Mouse (Mus musculus): ENCODE measurements around the gene Btbd16. TPM values are rescaled to one million over a fixed set of nuclear protein-coding genes. Genes with fewer than 3 reads are reported as not detected.

Btbd16 gene
- polyA plus RNA-seq, 1 experiment from 2014 or later: not detected

- H3K9ac ChIP-seq (ENCODE audit: low read depth, low read length): no peak overlapping the region
- peak; percentile 99 for ATAC-seq (replicated peaks; ENCODE audit: insufficient number of reproducible peaks, low FRiP score, low TSS enrichment)
- H3K9me3 ChIP-seq (replicated peaks; ENCODE audit: control insufficient read depth, low read length): no peaks in the 10 kb centered on the region
- H3K4me1 ChIP-seq (ENCODE audit: control insufficient read depth, insufficient read depth, low read length): peaks cover 20% of the 10 kb centered on the region
- no peak overlapping the region for H3K4me3 ChIP-seq (ENCODE audit: low read depth, low read length)
- no peak overlapping the region for H3K27ac ChIP-seq (ENCODE audit: low read depth, low read length)
- H3K4me2 ChIP-seq: no peak overlapping the region
- no peaks in the 10 kb centered on the region for H3K36me3 ChIP-seq (ENCODE audit: control insufficient read depth, insufficient read depth, low read length)
- peaks cover 2% of the 10 kb centered on the region; the same call in 1 of the 2 replicates for H3K27me3 ChIP-seq (ENCODE audit: control insufficient read depth, insufficient read depth, low read length)
- WGBS (ENCODE audit: insufficient replicate concordance): 28% methylated on average over 21 of the region's 21 CpGs
These were observed 60.4 kb downstream of the Btbd16 start for GRCm38 (mm10) chr7:130834299-130834698.

DNA sequence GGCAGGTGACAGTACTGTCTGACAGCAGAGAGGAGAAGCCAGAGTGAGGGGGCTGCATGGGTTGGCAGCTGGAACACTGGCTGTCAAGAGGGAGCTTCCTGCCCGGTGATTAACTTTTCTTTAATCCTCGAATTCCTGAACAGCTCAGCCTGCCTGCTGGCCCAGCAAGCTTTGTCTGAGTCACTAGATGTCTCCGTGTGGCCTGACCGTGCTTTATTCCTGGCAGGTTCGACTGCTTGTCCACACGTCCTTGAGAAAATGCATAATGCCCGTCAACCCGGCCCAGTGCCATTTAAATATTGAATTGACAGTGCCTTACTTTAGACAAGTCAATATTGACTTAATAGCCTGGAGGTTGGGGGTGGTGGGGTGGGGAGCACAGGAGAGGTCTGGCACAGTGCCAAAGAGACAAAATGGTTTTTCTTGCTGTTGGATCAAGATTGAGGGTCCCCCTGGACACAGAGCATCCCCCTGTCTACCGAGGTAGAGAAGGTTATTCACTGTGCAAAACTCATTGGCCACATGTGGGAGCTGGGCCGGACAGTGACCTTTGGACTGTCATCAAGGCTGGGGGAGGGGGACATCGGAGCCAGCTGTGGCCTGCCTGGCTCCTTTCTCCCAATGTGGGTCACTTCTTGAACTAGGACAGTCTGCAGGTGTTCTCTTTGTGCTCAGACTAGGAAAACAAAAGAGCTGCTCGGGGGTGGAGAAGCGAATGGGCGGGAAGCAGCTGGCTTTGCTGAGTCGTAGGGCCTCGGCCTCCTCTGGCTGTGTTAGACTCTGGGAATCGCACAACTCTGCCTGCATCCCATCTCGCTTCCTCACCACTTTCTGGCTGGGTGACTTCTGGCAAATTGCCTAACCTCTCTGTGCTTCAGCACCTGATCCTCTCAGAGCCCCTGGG is 61.3 kb downstream of the Btbd16 start:
- H3K27ac ChIP-seq (ENCODE audit: low read depth, low read length): no peak overlapping the region
- no peak overlapping the region for H3K4me2 ChIP-seq
- WGBS (ENCODE audit: insufficient replicate concordance): 27% methylated on average over 18 of the region's 18 CpGs
- H3K4me3 ChIP-seq (ENCODE audit: low read depth, low read length): no peak overlapping the region
- no peaks in the 10 kb centered on the region for H3K36me3 ChIP-seq (ENCODE audit: control insufficient read depth, insufficient read depth, low read length)
- H3K9me3 ChIP-seq (replicated peaks; ENCODE audit: control insufficient read depth, low read length): no peaks in the 10 kb centered on the region
- H3K9ac ChIP-seq (ENCODE audit: low read depth, low read length): 0 out of 2 replicates have a peak overlapping the region, but pooled peaks have one; percentile 23
- H3K4me1 ChIP-seq (ENCODE audit: control insufficient read depth, insufficient read depth, low read length): peaks cover 20% of the 10 kb centered on the region
- ATAC-seq (replicated peaks; ENCODE audit: insufficient number of reproducible peaks, low FRiP score, low TSS enrichment): no peak
- peaks cover 2% of the 10 kb centered on the region; the same call in 1 of the 2 replicates for H3K27me3 ChIP-seq (ENCODE audit: control insufficient read depth, insufficient read depth, low read length)

GRCm38 (mm10) chr7:130836066-130836465 is 62.2 kb downstream of the Btbd16 start:
- Histone ChIP-seq H3K4me2 (no peak overlapping the region), H3K27me3 (ENCODE audit: control insufficient read depth, insufficient read depth, low read length) (peaks cover 2% of the 10 kb centered on the region; the same call in 1 of the 2 replicates), H3K27ac (ENCODE audit: low read depth, low read length) (no peak overlapping the region), H3K4me3 (ENCODE audit: low read depth, low read length) (no peak overlapping the region), H3K4me1 (ENCODE audit: control insufficient read depth, insufficient read depth, low read length) (peaks cover 20% of the 10 kb centered on the region), H3K36me3 (ENCODE audit: control insufficient read depth, insufficient read depth, low read length) (no peaks in the 10 kb centered on the region), H3K9me3 (replicated peaks; ENCODE audit: control insufficient read depth, low read length) (no peaks in the 10 kb centered on the region), H3K9ac (ENCODE audit: low read depth, low read length) (no peak overlapping the region)
- 77% methylated on average over 9 of the region's 9 CpGs for WGBS (ENCODE audit: insufficient replicate concordance)
- no peak for ATAC-seq (replicated peaks; ENCODE audit: insufficient number of reproducible peaks, low FRiP score, low TSS enrichment)

GRCm38 (mm10) chr7:130837941-130838657 is 64.2 kb downstream of the Btbd16 start:
- Histone ChIP-seq H3K4me1 (ENCODE audit: control insufficient read depth, insufficient read depth, low read length) (peaks cover 20% of the 10 kb centered on the region), H3K27ac (ENCODE audit: low read depth, low read length) (no peak overlapping the region), H3K9me3 (replicated peaks; ENCODE audit: control insufficient read depth, low read length) (no peaks in the 10 kb centered on the region), H3K9ac (ENCODE audit: low read depth, low read length) (no peak overlapping the region), H3K36me3 (ENCODE audit: control insufficient read depth, insufficient read depth, low read length) (no peaks in the 10 kb centered on the region), H3K4me3 (ENCODE audit: low read depth, low read length) (no peak overlapping the region), H3K4me2 (no peak overlapping the region), H3K27me3 (ENCODE audit: control insufficient read depth, insufficient read depth, low read length) (peaks cover 2% of the 10 kb centered on the region; the same call in 1 of the 2 replicates)
- no peak for ATAC-seq (replicated peaks; ENCODE audit: insufficient number of reproducible peaks, low FRiP score, low TSS enrichment)
- 41% methylated on average over 12 of the region's 12 CpGs for WGBS (ENCODE audit: insufficient replicate concordance)

- Histone ChIP-seq H3K27ac (ENCODE audit: low read depth, low read length) (no peak overlapping the region), H3K27me3 (ENCODE audit: control insufficient read depth, insufficient read depth, low read length) (no peaks in the 10 kb centered on the region; the same call in 1 of the 2 replicates), H3K4me3 (ENCODE audit: low read depth, low read length) (no peak overlapping the region), H3K36me3 (ENCODE audit: control insufficient read depth, insufficient read depth, low read length) (no peaks in the 10 kb centered on the region), H3K9me3 (replicated peaks; ENCODE audit: control insufficient read depth, low read length) (no peaks in the 10 kb centered on the region), H3K9ac (ENCODE audit: low read depth, low read length) (no peak overlapping the region), H3K4me1 (ENCODE audit: control insufficient read depth, insufficient read depth, low read length) (peaks cover 20% of the 10 kb centered on the region), H3K4me2 (no peak overlapping the region)
- whole genome bisulfite sequencing (ENCODE audit: insufficient replicate concordance): 76% methylated on average over 3 of the region's 3 CpGs
- ATAC-seq (replicated peaks; ENCODE audit: insufficient number of reproducible peaks, low FRiP score, low TSS enrichment): no peak
These were observed 64.8 kb downstream of the Btbd16 start for GRCm38 (mm10) chr7:130838658-130839025.

GRCm38 (mm10) chr7:130839380-130840100 is 65.7 kb downstream of the Btbd16 start:
- Histone ChIP-seq H3K9ac (ENCODE audit: low read depth, low read length) (no peak overlapping the region), H3K27me3 (ENCODE audit: control insufficient read depth, insufficient read depth, low read length) (no peaks in the 10 kb centered on the region), H3K27ac (ENCODE audit: low read depth, low read length) (no peak overlapping the region), H3K4me3 (ENCODE audit: low read depth, low read length) (no peak overlapping the region), H3K4me1 (ENCODE audit: control insufficient read depth, insufficient read depth, low read length) (peaks cover 20% of the 10 kb centered on the region), H3K36me3 (ENCODE audit: control insufficient read depth, insufficient read depth, low read length) (no peaks in the 10 kb centered on the region), H3K4me2 (no peak overlapping the region), H3K9me3 (replicated peaks; ENCODE audit: control insufficient read depth, low read length) (no peaks in the 10 kb centered on the region)
- no peak for ATAC-seq (replicated peaks; ENCODE audit: insufficient number of reproducible peaks, low FRiP score, low TSS enrichment)
- 87% methylated on average over 12 of the region's 12 CpGs for whole genome bisulfite sequencing (ENCODE audit: insufficient replicate concordance)

- 84% methylated on average over 17 of the region's 17 CpGs for WGBS (ENCODE audit: insufficient replicate concordance)
- no peak overlapping the region for H3K4me3 ChIP-seq (ENCODE audit: low read depth, low read length)
- no peaks in the 10 kb centered on the region for H3K36me3 ChIP-seq (ENCODE audit: control insufficient read depth, insufficient read depth, low read length)
- ATAC-seq (replicated peaks; ENCODE audit: insufficient number of reproducible peaks, low FRiP score, low TSS enrichment): no peak
- no peak overlapping the region for H3K27ac ChIP-seq (ENCODE audit: low read depth, low read length)
- H3K4me1 ChIP-seq (ENCODE audit: control insufficient read depth, insufficient read depth, low read length): peaks cover 6% of the 10 kb centered on the region
- no peak overlapping the region for H3K9ac ChIP-seq (ENCODE audit: low read depth, low read length)
- H3K4me2 ChIP-seq: no peak overlapping the region
- no peaks in the 10 kb centered on the region for H3K9me3 ChIP-seq (replicated peaks; ENCODE audit: control insufficient read depth, low read length)
- no peaks in the 10 kb centered on the region for H3K27me3 ChIP-seq (ENCODE audit: control insufficient read depth, insufficient read depth, low read length)
These were observed 73.4 kb downstream of the Btbd16 start for GRCm38 (mm10) chr7:130847164-130847718.

GRCm38 (mm10) chr7:130854684-130855292 is 80.9 kb downstream of the Btbd16 start:
- ATAC-seq (replicated peaks; ENCODE audit: insufficient number of reproducible peaks, low FRiP score, low TSS enrichment): no peak
- Histone ChIP-seq H3K4me1 (ENCODE audit: control insufficient read depth, insufficient read depth, low read length) (no peaks in the 10 kb centered on the region), H3K36me3 (ENCODE audit: control insufficient read depth, insufficient read depth, low read length) (no peaks in the 10 kb centered on the region), H3K27ac (ENCODE audit: low read depth, low read length) (no peak overlapping the region), H3K27me3 (ENCODE audit: control insufficient read depth, insufficient read depth, low read length) (no peaks in the 10 kb centered on the region), H3K9ac (ENCODE audit: low read depth, low read length) (no peak overlapping the region), H3K9me3 (replicated peaks; ENCODE audit: control insufficient read depth, low read length) (no peaks in the 10 kb centered on the region), H3K4me2 (no peak overlapping the region), H3K4me3 (ENCODE audit: low read depth, low read length) (no peak overlapping the region)
- 70% methylated on average over 4 of the region's 4 CpGs for WGBS (ENCODE audit: insufficient replicate concordance)
